28 mouse cellular contexts compared by ENCODE assay signal in genomic region chr8:75081364-75082040, GRCm38 (mm10). TPM values are rescaled to one million over a fixed set of nuclear protein-coding genes. Genes with fewer than 3 reads are reported as not detected.
A peak's percentile ranks its signal among the peaks of the same experiment; 100 is the strongest.
DNase-seq lines count a peak whose midpoint lies in the region; ATAC-seq and TF ChIP-seq lines count a peak whose summit lies in the region.
"Had no signal": no experiment of that assay in that cellular context is flagged by ENCODE, and none has a peak within 500 bp of the region (broad histone marks: within the 10 kb centered on the region; RNA-seq: fewer than 3 reads in every experiment).

No protein-coding gene starts in this region.

- DNase-seq in liver, embryonic 13.5 days: no peak
- DNase-seq in liver, embryonic 11.5 days (ENCODE audit: low spot score): no peak
- DNase-seq in liver, postnatal 0 days: no peak
- DNase-seq in midbrain, embryonic 10.5 days (ENCODE audit: low spot score): no peak
- no peak for DNase-seq in limb, embryonic 10.5 days (ENCODE audit: low spot score)
- DNase-seq: adrenal gland, adult 8-10 months; cerebellum, adult 2 months; cerebellum, postnatal 25 days; gastrocnemius, postnatal 36 days; heart, postnatal 4 days; kidney, adult 9 months; kidney, postnatal 14 days; layer of hippocampus, postnatal 36 days; lung, adult 2 months; right cerebral cortex, postnatal 25 days; spleen, adult 18-20 months; thymus, postnatal 25 days had no signal

- no peak for TF ChIP-seq EP300 in liver, postnatal 0 days (IDR thresholded peaks at IDR 0.05; ENCODE audit: low read depth)

- peak overlapping the region; percentile 14; the same call in 1 of the 2 replicates for H3K9ac ChIP-seq in liver, embryonic 13.5 days
- no peak overlapping the region for H3K9ac ChIP-seq in liver, embryonic 11.5 days (ENCODE audit: low read depth, low read length)
- no peak overlapping the region for H3K9ac ChIP-seq in liver, postnatal 0 days (replicated peaks)
- no peak overlapping the region for H3K9ac ChIP-seq in forebrain, embryonic 13.5 days
- H3K9ac ChIP-seq: limb, embryonic 13.5 days; midbrain, embryonic 12.5 days; stomach, embryonic 15.5 days had no signal

- peaks cover 63% of the 10 kb centered on the region for H3K4me1 ChIP-seq in liver, embryonic 13.5 days (replicated peaks)
- 0 out of 2 replicates have a peak, but pooled peaks cover 13% of the 10 kb centered on the region for H3K4me1 ChIP-seq in liver, embryonic 11.5 days (replicated peaks; ENCODE audit: control insufficient read depth, insufficient read depth, low read length)
- H3K4me1 ChIP-seq in bone marrow, adult 2 months (ENCODE audit: control insufficient read depth, insufficient read depth, low read length): peaks cover 8% of the 10 kb centered on the region
- peaks cover 37% of the 10 kb centered on the region for H3K4me1 ChIP-seq in liver, postnatal 0 days (ENCODE audit: insufficient read depth)
- H3K4me1 ChIP-seq in forebrain, embryonic 13.5 days: 0 out of 2 replicates have a peak, but pooled peaks cover 4% of the 10 kb centered on the region
- H3K4me1 ChIP-seq in midbrain, embryonic 10.5 days: peaks cover 11% of the 10 kb centered on the region
- peaks cover 11% of the 10 kb centered on the region for H3K4me1 ChIP-seq in limb, embryonic 10.5 days
- H3K4me1 ChIP-seq: stomach, embryonic 15.5 days had no signal

- no peak overlapping the region for H3K4me3 ChIP-seq in liver, embryonic 13.5 days (replicated peaks)
- no peak overlapping the region for H3K4me3 ChIP-seq in liver, embryonic 11.5 days (ENCODE audit: low read depth, low read length)
- H3K4me3 ChIP-seq in bone marrow, adult 2 months (replicated peaks; ENCODE audit: control insufficient read depth, low read depth, low read length): no peak overlapping the region
- no peak overlapping the region for H3K4me3 ChIP-seq in liver, postnatal 0 days (ENCODE audit: low read depth, low read length)
- H3K4me3 ChIP-seq in forebrain, embryonic 13.5 days: no peak overlapping the region
- no peak overlapping the region for H3K4me3 ChIP-seq in midbrain, embryonic 10.5 days
- no peak overlapping the region for H3K4me3 ChIP-seq in limb, embryonic 10.5 days
- H3K4me3 ChIP-seq: heart, embryonic 10.5 days; layer of hippocampus, adult 2 months; limb, embryonic 13.5 days; midbrain, embryonic 12.5 days; stomach, embryonic 15.5 days had no signal

- no peaks in the 10 kb centered on the region for H3K36me3 ChIP-seq in liver, embryonic 13.5 days
- no peaks in the 10 kb centered on the region for H3K36me3 ChIP-seq in liver, embryonic 11.5 days (ENCODE audit: control insufficient read depth, insufficient read depth, low read length)
- no peaks in the 10 kb centered on the region for H3K36me3 ChIP-seq in liver, postnatal 0 days (replicated peaks; ENCODE audit: insufficient read depth, low read length)
- H3K36me3 ChIP-seq in forebrain, embryonic 13.5 days (ENCODE audit: poor library complexity, severe bottlenecking): no peaks in the 10 kb centered on the region
- no peaks in the 10 kb centered on the region for H3K36me3 ChIP-seq in midbrain, embryonic 10.5 days
- no peaks in the 10 kb centered on the region for H3K36me3 ChIP-seq in limb, embryonic 10.5 days
- H3K36me3 ChIP-seq: heart, embryonic 10.5 days; limb, embryonic 13.5 days; midbrain, embryonic 12.5 days; stomach, embryonic 15.5 days had no signal

- no peak overlapping the region for H3K4me2 ChIP-seq in liver, embryonic 13.5 days
- H3K4me2 ChIP-seq in liver, embryonic 11.5 days: no peak overlapping the region
- H3K4me2 ChIP-seq in liver, postnatal 0 days (ENCODE audit: low read depth, low read length): no peak overlapping the region
- no peak overlapping the region for H3K4me2 ChIP-seq in forebrain, embryonic 13.5 days
- H3K4me2 ChIP-seq: limb, embryonic 13.5 days; midbrain, embryonic 12.5 days; stomach, embryonic 15.5 days had no signal

- peak overlapping the region; percentile 50; the same call in 1 of the 2 replicates for H3K27ac ChIP-seq in liver, embryonic 13.5 days
- H3K27ac ChIP-seq in liver, embryonic 11.5 days (ENCODE audit: low read depth, low read length): no peak overlapping the region
- peak overlapping the region; percentile 66 for H3K27ac ChIP-seq in bone marrow, adult 2 months (ENCODE audit: control insufficient read depth, insufficient read depth, low read depth, low read length, poor library complexity)
- peak overlapping the region; percentile 1 for H3K27ac ChIP-seq in liver, postnatal 0 days (ENCODE audit: low read depth)
- no peak overlapping the region for H3K27ac ChIP-seq in forebrain, embryonic 13.5 days
- no peak overlapping the region for H3K27ac ChIP-seq in midbrain, embryonic 10.5 days (replicated peaks)
- H3K27ac ChIP-seq in limb, embryonic 10.5 days: no peak overlapping the region
- H3K27ac ChIP-seq: heart, embryonic 10.5 days; layer of hippocampus, adult 2 months; limb, embryonic 13.5 days; midbrain, embryonic 12.5 days; stomach, embryonic 15.5 days had no signal

- WGBS in liver, embryonic 13.5 days (ENCODE audit: insufficient replicate concordance): 63% methylated on average over 9 of the region's 9 CpGs
- 67% methylated on average over 9 of the region's 9 CpGs for WGBS in liver, embryonic 11.5 days
- WGBS in bone marrow, adult 2 months: 46% methylated on average over 9 of the region's 9 CpGs
- WGBS in liver, postnatal 0 days (ENCODE audit: insufficient replicate concordance): 57% methylated on average over 9 of the region's 9 CpGs
- WGBS in forebrain, embryonic 13.5 days: 81% methylated on average over 9 of the region's 9 CpGs
- 82% methylated on average over 9 of the region's 9 CpGs for WGBS in midbrain, embryonic 10.5 days
- 81% methylated on average over 9 of the region's 9 CpGs for WGBS in limb, embryonic 10.5 days

- no peaks in the 10 kb centered on the region for H3K27me3 ChIP-seq in liver, embryonic 13.5 days
- no peaks in the 10 kb centered on the region for H3K27me3 ChIP-seq in liver, embryonic 11.5 days (replicated peaks; ENCODE audit: control insufficient read depth, insufficient read depth, low read length)
- no peaks in the 10 kb centered on the region for H3K27me3 ChIP-seq in liver, postnatal 0 days (ENCODE audit: insufficient read depth, low read length)
- peaks cover 3% of the 10 kb centered on the region; the same call in 1 of the 2 replicates for H3K27me3 ChIP-seq in forebrain, embryonic 13.5 days
- no peaks in the 10 kb centered on the region for H3K27me3 ChIP-seq in midbrain, embryonic 10.5 days (ENCODE audit: low read depth, poor library complexity, severe bottlenecking)
- H3K27me3 ChIP-seq in limb, embryonic 10.5 days (ENCODE audit: low read depth, poor library complexity, severe bottlenecking): no peaks in the 10 kb centered on the region
- H3K27me3 ChIP-seq: limb, embryonic 13.5 days; stomach, embryonic 15.5 days had no signal

- no peak for TF ChIP-seq CTCF in bone marrow, adult 2 months (IDR thresholded peaks at IDR 0.05; ENCODE audit: control insufficient read depth, insufficient read depth, low read length)
- TF ChIP-seq CTCF in liver, postnatal 0 days (IDR thresholded peaks at IDR 0.05; ENCODE audit: low read depth): no peak

- no peak for TF ChIP-seq POLR2A in bone marrow, adult 2 months (IDR thresholded peaks at IDR 0.05; ENCODE audit: borderline replicate concordance, control insufficient read depth, low read depth, low read length)

- no peak for ATAC-seq in liver, embryonic 13.5 days (ENCODE audit: low read depth)
- ATAC-seq in liver, embryonic 11.5 days (replicated peaks; ENCODE audit: low FRiP score): no peak
- ATAC-seq in liver, postnatal 0 days: no peak
- peak; percentile 41 for ATAC-seq in neutrophil, adult 5-6 weeks (ENCODE audit: extremely low read depth, insufficient number of reproducible peaks, low FRiP score, poor library complexity, severe bottlenecking)
- no peak for ATAC-seq in forebrain, embryonic 13.5 days
- ATAC-seq: forebrain, embryonic 16.5 days; hindbrain, embryonic 16.5 days; intestine, embryonic 16.5 days had no signal

- no peaks in the 10 kb centered on the region for H3K9me3 ChIP-seq in liver, embryonic 13.5 days (replicated peaks)
- no peaks in the 10 kb centered on the region for H3K9me3 ChIP-seq in liver, embryonic 11.5 days (ENCODE audit: control insufficient read depth, low read length)
- H3K9me3 ChIP-seq in liver, postnatal 0 days (ENCODE audit: low read length): no peaks in the 10 kb centered on the region
- no peaks in the 10 kb centered on the region; the same call in 1 of the 2 replicates for H3K9me3 ChIP-seq in forebrain, embryonic 13.5 days (replicated peaks)
- H3K9me3 ChIP-seq in midbrain, embryonic 10.5 days (replicated peaks): no peaks in the 10 kb centered on the region
- no peaks in the 10 kb centered on the region for H3K9me3 ChIP-seq in limb, embryonic 10.5 days (replicated peaks)
- H3K9me3 ChIP-seq: heart, embryonic 10.5 days; limb, embryonic 13.5 days; midbrain, embryonic 12.5 days; stomach, embryonic 15.5 days had no signal

RNA-seq across cellular contexts. Expression of gene Hmox1, which starts 11.9 kb away (rescaled TPM):
- 74.0 and 80.4 TPM in 2 replicates for polyA plus RNA-seq in liver, embryonic 13.5 days (2015; fragmentation: Nextera tagmentation; extraction: Ambion mirVana)
- polyA plus RNA-seq in liver, embryonic 11.5 days (2014; fragmentation: Nextera tagmentation; extraction: Ambion mirVana): 80.3 and 95.8 TPM in 2 replicates
- polyA plus RNA-seq in bone marrow, adult 2 months (2011; ENCODE audit: insufficient read depth, insufficient read length, low replicate concordance, missing spikeins): 297 and 316 TPM in 2 replicates
- polyA plus RNA-seq in liver, postnatal 0 days (2015; fragmentation: Nextera tagmentation; extraction: Ambion mirVana): 155 and 160 TPM in 2 replicates
- 33.3 and 40.8 TPM in 2 replicates for total RNA-seq in neutrophil, adult 5-6 weeks (2017)
- polyA plus RNA-seq in forebrain, embryonic 13.5 days (2015; fragmentation: Nextera tagmentation; extraction: Ambion mirVana): 11.3 and 12.8 TPM in 2 replicates
- polyA plus RNA-seq in midbrain, embryonic 10.5 days (2016; fragmentation: Nextera tagmentation; extraction: Ambion mirVana): 20.5 and 21.0 TPM in 2 replicates
- polyA plus RNA-seq in limb, embryonic 10.5 days (2016; fragmentation: Nextera tagmentation; extraction: Ambion mirVana): 18.5 and 22.9 TPM in 2 replicates

RNA-seq across cellular contexts. Expression of gene Mcm5, which starts 27.9 kb away (rescaled TPM):
- 207 and 233 TPM in 2 replicates for polyA plus RNA-seq in liver, embryonic 13.5 days (2015; fragmentation: Nextera tagmentation; extraction: Ambion mirVana)
- polyA plus RNA-seq in liver, embryonic 11.5 days (2014; fragmentation: Nextera tagmentation; extraction: Ambion mirVana): 278 and 324 TPM in 2 replicates
- 115 and 116 TPM in 2 replicates for polyA plus RNA-seq in bone marrow, adult 2 months (2011; ENCODE audit: insufficient read depth, insufficient read length, low replicate concordance, missing spikeins)
- polyA plus RNA-seq in liver, postnatal 0 days (2015; fragmentation: Nextera tagmentation; extraction: Ambion mirVana): 43.5 and 55.4 TPM in 2 replicates
- total RNA-seq in neutrophil, adult 5-6 weeks (2017): 22.2 and 26.5 TPM in 2 replicates
- 132 and 151 TPM in 2 replicates for polyA plus RNA-seq in forebrain, embryonic 13.5 days (2015; fragmentation: Nextera tagmentation; extraction: Ambion mirVana)
- polyA plus RNA-seq in midbrain, embryonic 10.5 days (2016; fragmentation: Nextera tagmentation; extraction: Ambion mirVana): 279 and 327 TPM in 2 replicates
- 364 and 378 TPM in 2 replicates for polyA plus RNA-seq in limb, embryonic 10.5 days (2016; fragmentation: Nextera tagmentation; extraction: Ambion mirVana)

RNA-seq across cellular contexts. Expression of gene Tom1, which starts 48.0 kb away (rescaled TPM):
- polyA plus RNA-seq in liver, embryonic 13.5 days (2015; fragmentation: Nextera tagmentation; extraction: Ambion mirVana): 12.1 and 13.2 TPM in 2 replicates
- polyA plus RNA-seq in liver, embryonic 11.5 days (2014; fragmentation: Nextera tagmentation; extraction: Ambion mirVana): 22.2 and 24.6 TPM in 2 replicates
- polyA plus RNA-seq in bone marrow, adult 2 months (2011; ENCODE audit: insufficient read depth, insufficient read length, low replicate concordance, missing spikeins): 9.1 and 23.7 TPM in 2 replicates
- 16.6 and 17.9 TPM in 2 replicates for polyA plus RNA-seq in liver, postnatal 0 days (2015; fragmentation: Nextera tagmentation; extraction: Ambion mirVana)
- 10.3 and 11.6 TPM in 2 replicates for total RNA-seq in neutrophil, adult 5-6 weeks (2017)
- polyA plus RNA-seq in forebrain, embryonic 13.5 days (2015; fragmentation: Nextera tagmentation; extraction: Ambion mirVana): 16.9 and 20.1 TPM in 2 replicates
- polyA plus RNA-seq in midbrain, embryonic 10.5 days (2016; fragmentation: Nextera tagmentation; extraction: Ambion mirVana): 31.3 and 33.9 TPM in 2 replicates
- 33.5 and 36.5 TPM in 2 replicates for polyA plus RNA-seq in limb, embryonic 10.5 days (2016; fragmentation: Nextera tagmentation; extraction: Ambion mirVana)

Comparison
In these comparisons a context has a peak if more than half of its experiments do, and no peak if none do; other contexts are left out.
1. H3K27ac ChIP-seq: peak in liver, embryonic 13.5 days (single experiment), bone marrow, adult 2 months (single experiment) and liver, postnatal 0 days (single experiment); none in liver, embryonic 11.5 days (single experiment), forebrain, embryonic 13.5 days (single experiment), midbrain, embryonic 10.5 days (single experiment) and limb, embryonic 10.5 days (single experiment).